ENCODE assay signal across 15 mouse cellular contexts in genomic region chr12:113365783-113366182, GRCm38 (mm10).
"Had no signal": no experiment of that assay in that cellular context is flagged by ENCODE, and none has a peak within 500 bp of the region (broad histone marks: within the 10 kb centered on the region; RNA-seq: fewer than 3 reads in every experiment).

No protein-coding gene starts in this region.

- H3K4me1 ChIP-seq: neural tube, embryonic 15.5 days; stomach, embryonic 15.5 days had no signal

- H3K9ac ChIP-seq: neural tube, embryonic 15.5 days; stomach, embryonic 15.5 days had no signal

- DNase-seq: retina, postnatal 1 day; right cerebral cortex, adult 18-20 months; right cerebral cortex, postnatal 14 days; right cerebral cortex, postnatal 25 days; right cerebral cortex, postnatal 4 days; spleen, adult 18-20 months; thymus, adult 18-20 months; thymus, adult 2 months; thymus, postnatal 14 days; thymus, postnatal 25 days; thymus, postnatal 36 days; thymus, postnatal 4 days had no signal

- H3K4me2 ChIP-seq: neural tube, embryonic 15.5 days; stomach, embryonic 15.5 days had no signal

- H3K4me3 ChIP-seq: neural tube, embryonic 15.5 days; stomach, embryonic 15.5 days had no signal

- H3K9me3 ChIP-seq: neural tube, embryonic 15.5 days; stomach, embryonic 15.5 days had no signal

- H3K36me3 ChIP-seq: neural tube, embryonic 15.5 days; stomach, embryonic 15.5 days had no signal

- H3K27ac ChIP-seq: neural tube, embryonic 15.5 days; stomach, embryonic 15.5 days; stomach, postnatal 0 days had no signal

- H3K27me3 ChIP-seq: neural tube, embryonic 15.5 days; stomach, embryonic 15.5 days had no signal
